Mouse (Mus musculus) layer of hippocampus, adult 9-11 months (tissue): ENCODE data around the gene Ciapin1.

Source experiments
- DNase-seq: peaks from one replicate; pipeline ENCODE4 v3.0.0; 2022

The Ciapin1 gene

GRCm38 (mm10) chr8:94837662-94838574 is at the start of gene Ciapin1, which contains the start of gene Coq9:
Ciapin1 (minus strand) TSS chr8:94838358.
Coq9 (plus strand) TSS chr8:94838321.
- peak; percentile 96 for DNase-seq

- no peak for DNase-seq
Measured at GRCm38 (mm10) chr8:94880742-94881141, 42.6 kb upstream of the Ciapin1 start.

DNA sequence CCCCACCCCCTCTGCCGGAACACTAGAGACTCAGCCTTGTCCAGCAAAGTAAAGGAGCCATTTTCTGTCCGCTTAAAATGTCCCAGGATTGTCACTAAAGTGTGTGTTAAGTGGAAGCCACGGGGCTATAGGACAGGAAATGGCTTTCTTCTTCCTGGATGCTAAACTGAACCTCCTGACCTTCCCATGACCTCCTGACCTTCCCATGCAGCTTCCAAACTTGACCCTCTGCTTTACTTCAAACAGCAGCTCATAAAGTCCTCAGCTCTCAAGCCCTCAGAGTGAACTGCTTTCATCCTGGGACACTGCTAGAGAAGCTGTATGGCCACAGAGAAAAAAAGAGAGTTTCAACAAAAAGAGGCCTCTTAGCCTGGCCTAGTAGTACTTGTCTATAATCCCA is 38.7 kb upstream of the Ciapin1 start:
- DNase-seq: no peak

GRCm38 (mm10) chr8:94876197-94876730 is 38.1 kb upstream of the Ciapin1 start, which contains the start of gene Dok4:
Dok4 (minus strand) TSS chr8:94876330.
- peak; percentile 45 for DNase-seq

- no peak for DNase-seq
Measured at GRCm38 (mm10) chr8:94875871-94876150, 37.7 kb upstream of the Ciapin1 start.

DNA sequence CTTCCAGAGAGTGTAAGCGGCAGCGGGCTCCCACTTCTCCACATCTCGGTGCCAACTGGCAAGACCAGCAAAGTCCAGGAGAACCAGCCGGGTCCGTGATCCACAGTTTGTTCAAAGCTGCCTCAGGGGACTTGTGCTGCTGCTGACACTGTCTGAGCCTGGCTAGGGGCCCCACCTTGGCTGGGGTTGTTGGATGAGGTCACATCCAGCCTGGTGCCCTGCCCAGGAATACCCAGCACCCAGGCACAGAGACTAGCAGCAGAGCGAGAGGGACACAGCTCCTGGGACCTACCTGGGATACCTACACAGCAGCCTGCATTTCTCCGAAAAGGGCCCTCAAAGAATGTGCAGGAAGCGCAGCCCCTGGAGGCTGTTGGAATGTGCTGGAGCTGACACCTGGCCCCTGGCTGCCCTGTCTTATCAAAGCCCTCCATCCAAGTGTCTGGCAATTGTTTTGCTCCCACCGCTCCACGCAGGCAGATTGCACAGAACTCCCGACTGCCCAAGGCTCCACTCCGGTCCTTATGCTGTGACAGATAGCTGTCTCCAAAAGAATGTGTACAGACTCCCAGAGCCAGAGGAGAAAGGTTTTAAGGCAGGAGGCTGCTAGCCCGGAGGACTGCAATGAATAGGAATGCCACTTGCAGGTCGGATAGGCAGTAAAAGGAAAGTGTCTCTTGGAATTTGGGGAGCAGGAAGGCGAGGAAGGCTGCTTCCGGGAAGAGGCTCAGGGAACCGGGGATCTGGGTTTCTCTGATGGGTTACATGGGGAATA is 37.1 kb upstream of the Ciapin1 start:
- DNase-seq: no peak

DNA sequence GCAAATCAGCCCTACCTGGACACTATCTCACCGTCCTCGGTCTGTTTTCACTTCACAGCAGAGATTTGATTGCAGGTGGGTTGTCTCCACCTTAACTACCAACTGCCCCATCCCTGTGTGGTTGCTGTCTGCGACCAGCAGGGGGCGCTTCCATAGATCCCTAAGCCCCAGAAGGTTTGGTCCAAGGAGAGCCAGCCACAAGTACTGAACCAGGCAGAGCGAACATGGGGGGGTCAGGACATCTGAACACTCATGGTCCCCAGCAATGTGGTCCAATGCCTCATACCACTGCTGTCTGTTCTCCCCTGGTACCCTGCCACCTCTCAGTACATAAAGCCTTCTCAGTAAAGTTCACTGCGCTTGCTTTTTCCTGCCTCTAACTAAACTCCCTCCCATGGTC is 36.2 kb upstream of the Ciapin1 start:
- DNase-seq: peak; percentile 46

GRCm38 (mm10) chr8:94872576-94872975 is 34.4 kb upstream of the Ciapin1 start:
- DNase-seq: no peak

GRCm38 (mm10) chr8:94872156-94872555 is 34.0 kb upstream of the Ciapin1 start:
- DNase-seq: no peak

DNA sequence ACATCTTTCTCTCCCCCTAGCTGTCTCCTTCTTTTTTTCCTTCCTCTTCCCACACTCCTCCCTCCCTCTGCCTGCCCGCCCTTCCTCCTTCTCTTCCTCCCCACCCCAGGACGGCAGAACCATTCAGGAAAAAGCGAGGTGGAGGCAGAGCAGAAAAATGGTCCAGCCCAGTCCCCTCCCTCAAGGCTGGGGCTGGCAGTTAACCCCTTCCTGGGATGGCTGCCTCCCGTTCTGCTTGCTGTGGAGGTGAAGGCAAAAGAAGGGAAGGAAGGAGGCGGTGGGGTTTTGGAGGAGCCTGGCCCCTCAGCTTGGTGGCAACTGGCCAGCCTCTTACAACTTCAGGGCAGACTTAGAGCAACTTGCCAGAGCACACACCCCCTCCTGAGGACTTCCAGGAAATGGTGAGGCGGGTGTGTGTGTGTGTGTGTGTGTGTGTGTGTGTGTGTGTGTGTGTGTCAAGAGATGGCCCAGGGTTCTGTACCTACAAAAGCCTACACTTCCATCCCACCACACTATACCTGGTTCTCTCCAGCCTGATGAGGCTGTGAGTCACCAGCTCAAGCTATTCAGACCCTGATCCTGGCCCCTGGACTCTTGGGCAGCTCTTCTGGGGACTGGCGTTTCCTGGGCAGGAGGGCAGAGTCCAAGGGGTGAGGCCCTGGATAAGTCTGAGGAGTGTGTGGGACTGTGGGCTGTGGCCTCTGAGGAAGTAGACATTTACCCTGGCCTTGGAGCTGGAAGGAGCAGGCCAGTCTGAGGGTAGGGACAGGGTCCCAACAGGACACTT is 33.1 kb upstream of the Ciapin1 start:
- DNase-seq: peak; percentile 77

DNA sequence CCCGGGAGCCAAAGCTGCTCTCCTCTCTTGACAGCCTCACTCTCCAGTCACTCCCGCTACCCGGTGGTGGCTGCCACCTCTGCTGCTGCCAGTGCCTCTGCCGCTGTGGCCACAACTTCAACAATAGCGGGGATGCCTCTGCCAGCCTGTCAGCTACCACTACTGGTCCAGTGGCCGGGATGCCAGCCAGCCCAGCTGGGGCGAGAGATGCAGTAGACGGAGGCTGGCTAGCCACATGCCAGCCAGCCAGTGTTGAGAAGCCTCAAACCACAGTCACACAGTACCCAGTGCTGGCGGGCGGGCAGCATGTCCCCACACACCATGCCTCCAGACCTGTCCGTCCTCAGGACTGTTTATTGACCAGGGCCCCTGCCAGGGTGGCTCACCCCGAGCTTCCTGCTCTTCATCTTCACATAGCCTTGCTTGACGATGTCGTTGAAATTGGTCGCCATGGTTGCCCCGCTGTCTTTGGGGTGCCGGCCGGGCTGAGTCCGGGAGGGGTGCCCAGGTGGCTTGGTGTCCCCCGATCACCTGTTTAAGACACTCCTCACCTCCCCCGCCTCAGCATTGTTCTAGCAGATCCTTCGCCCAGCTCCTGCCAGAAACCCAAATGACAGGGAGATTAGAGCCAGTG is 32.4 kb upstream of the Ciapin1 start:
- DNase-seq: peak; percentile 85

- DNase-seq: no peak
Measured at GRCm38 (mm10) chr8:94870003-94870402, 31.8 kb upstream of the Ciapin1 start.

DNA sequence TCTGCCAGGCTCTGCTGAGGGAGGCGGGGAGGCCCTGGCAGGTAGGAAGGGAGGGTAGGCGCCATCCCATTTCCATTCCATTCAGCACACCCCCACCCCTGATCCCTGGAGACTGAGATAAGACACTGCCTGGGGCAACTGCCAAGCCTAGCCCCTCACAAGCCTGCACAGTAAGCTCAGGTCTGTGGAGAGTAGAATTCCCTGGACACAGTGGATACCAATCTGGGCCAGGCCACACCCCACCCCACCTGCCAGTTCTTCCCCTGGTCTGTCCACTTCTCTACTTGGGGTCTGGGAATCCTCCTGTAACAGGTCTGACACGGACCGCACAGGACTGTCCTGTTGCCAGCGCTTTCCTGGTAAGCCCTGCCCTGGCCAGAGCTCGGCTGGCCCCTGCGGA is 31.0 kb upstream of the Ciapin1 start:
- no peak for DNase-seq

- DNase-seq: no peak
Measured at GRCm38 (mm10) chr8:94866921-94867320, 28.8 kb upstream of the Ciapin1 start.

- no peak for DNase-seq
Measured at GRCm38 (mm10) chr8:94865292-94865691, 27.1 kb upstream of the Ciapin1 start.

GRCm38 (mm10) chr8:94863897-94864673 is 25.9 kb upstream of the Ciapin1 start:
- DNase-seq: no peak

GRCm38 (mm10) chr8:94862487-94863220 is 24.5 kb upstream of the Ciapin1 start:
- no peak for DNase-seq

GRCm38 (mm10) chr8:94861352-94861910 is 23.3 kb upstream of the Ciapin1 start:
- DNase-seq: no peak

GRCm38 (mm10) chr8:94857346-94858173 is 19.4 kb upstream of the Ciapin1 start, which contains the start of gene Polr2c:
Polr2c (plus strand) TSS chr8:94857450.
- peak; percentile 85 for DNase-seq

DNA sequence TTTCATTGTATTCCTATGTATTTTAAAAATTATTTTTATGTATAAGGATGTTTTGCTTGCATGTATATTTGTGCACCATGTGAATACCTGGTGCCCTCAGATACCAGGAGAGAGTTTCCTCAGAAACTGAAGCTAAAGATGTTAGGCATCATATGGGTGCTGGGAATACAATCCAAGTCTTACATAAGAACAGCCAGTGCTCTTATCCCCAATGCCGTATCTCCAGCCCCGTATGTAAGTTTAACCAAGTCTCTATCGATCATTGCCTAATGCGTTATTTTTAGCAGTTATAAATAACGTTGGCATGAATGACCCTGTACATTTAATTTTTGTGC is 18.8 kb upstream of the Ciapin1 start:
- no peak for DNase-seq
